Mouse (Mus musculus) liver, embryonic 15.5 days (tissue): ENCODE measurements around the gene Sept10. TPM values are rescaled to one million over a fixed set of nuclear protein-coding genes. Genes with fewer than 3 reads are reported as not detected.

Experiments used
- ATAC-seq: fragments of 200-750 bp; cut with Nextera tagmentation; 2 replicates; pipeline ENCODE4 v1.8.0; 2017; ENCODE audit warnings: moderate number of reproducible peaks, mild to moderate bottlenecking, moderate library complexity; ENCODE audit not compliant: insufficient read depth
- H3K27ac ChIP-seq: fragments of 300-500 bp; sonication (generic); replicated peaks from 2 replicates; pipeline ENCODE4 v1.5.1; 2015; ENCODE audit warnings: mild to moderate bottlenecking, inconsistent platforms
- H3K27me3 ChIP-seq: fragments of 300-500 bp; sonication (generic); 2 replicates; pipeline ENCODE4 v1.6.1; 2015; ENCODE audit warnings: mild to moderate bottlenecking, inconsistent platforms
- H3K36me3 ChIP-seq: fragments of 300-500 bp; sonication (generic); replicated peaks from 2 replicates; pipeline ENCODE4 v1.6.1; 2015; ENCODE audit warnings: moderate library complexity, mild to moderate bottlenecking, inconsistent platforms
- H3K4me1 ChIP-seq: fragments of 300-500 bp; sonication (generic); replicated peaks from 2 replicates; pipeline ENCODE4 v1.6.1; 2015; ENCODE audit warnings: inconsistent platforms
- H3K4me2 ChIP-seq: fragments of 300-500 bp; sonication (generic); 2 replicates; pipeline ENCODE4 v1.6.1; 2015; ENCODE audit warnings: moderate library complexity, mild to moderate bottlenecking, inconsistent platforms
- H3K4me3 ChIP-seq: fragments of 300-500 bp; sonication (generic); replicated peaks from 2 replicates; pipeline ENCODE4 v1.5.1; 2015; ENCODE audit warnings: mild to moderate bottlenecking, inconsistent platforms
- H3K9ac ChIP-seq: fragments of 300-500 bp; sonication (generic); 2 replicates; pipeline ENCODE4 v1.6.1; 2015; ENCODE audit warnings: moderate library complexity, mild to moderate bottlenecking, inconsistent platforms
- H3K9me3 ChIP-seq: fragments of 300-500 bp; sonication (generic); replicated peaks from 2 replicates; pipeline ENCODE4 v1.6.1; 2016; ENCODE audit warnings: inconsistent platforms
- WGBS: fragments of 180-500 bp; shearing (Covaris S2); methylation state at CpG from one replicate; pipeline ENCODE4 v1.1.7; 2015; ENCODE audit warnings: mixed read lengths; ENCODE audit not compliant: insufficient replicate concordance; 5-methylcytosine and 5-hydroxymethylcytosine counted together
- polyA plus RNA-seq: library from polyadenylated mRNA; unstranded; fragments of >200 nt; fragmentation: Nextera tagmentation; extraction: Ambion mirVana; gene quantifications from 2 replicates; pipeline ENCODE4 v1.2.1, GENCODE M21; 2015

The Sept10 gene
- polyA plus RNA-seq, 1 experiment from 2014 or later, result 11.2 TPM

- Histone ChIP-seq H3K9me3 (no peaks in the 10 kb centered on the region), H3K4me3 (no peak overlapping the region), H3K27ac (no peak overlapping the region), H3K4me2 (no peak overlapping the region), H3K27me3 (no peaks in the 10 kb centered on the region), H3K9ac (no peak overlapping the region), H3K36me3 (no peaks in the 10 kb centered on the region), H3K4me1 (no peaks in the 10 kb centered on the region; the same call in 1 of the 2 replicates)
- no peak for ATAC-seq
- WGBS, result 73% methylated on average over 1 of the region's 1 CpGs
These were observed 49.1 kb downstream of the Sept10 start for GRCm38 (mm10) chr10:59172539-59172938.

GRCm38 (mm10) chr10:59171042-59171441 lies 50.6 kb downstream of the Sept10 start:
- Histone ChIP-seq H3K4me3 (no peak overlapping the region), H3K36me3 (no peaks in the 10 kb centered on the region), H3K4me2 (no peak overlapping the region), H3K9ac (no peak overlapping the region), H3K4me1 (peaks cover 4% of the 10 kb centered on the region; the same call in 1 of the 2 replicates), H3K9me3 (no peaks in the 10 kb centered on the region), H3K27ac (no peak overlapping the region), H3K27me3 (no peaks in the 10 kb centered on the region)
- WGBS, result 49% methylated on average over 3 of the region's 3 CpGs
- ATAC-seq, result no peak

- Histone ChIP-seq H3K27ac (no peak overlapping the region), H3K9ac (no peak overlapping the region), H3K27me3 (no peaks in the 10 kb centered on the region), H3K4me3 (peak overlapping the region; percentile 7; the same call in 1 of the 2 replicates), H3K4me2 (peak overlapping the region; percentile 48), H3K9me3 (no peaks in the 10 kb centered on the region), H3K36me3 (no peaks in the 10 kb centered on the region), H3K4me1 (peaks cover 28% of the 10 kb centered on the region)
- peak; percentile 68; the same call in 1 of the 2 replicates for ATAC-seq
- WGBS, result 46% methylated on average over 14 of the region's 14 CpGs
These were observed 55.3 kb downstream of the Sept10 start for GRCm38 (mm10) chr10:59166104-59166944.

GRCm38 (mm10) chr10:59162185-59162897 lies 59.3 kb downstream of the Sept10 start:
- Histone ChIP-seq H3K27me3 (no peaks in the 10 kb centered on the region), H3K27ac (peak overlapping the region; percentile 55; the same call in 1 of the 2 replicates), H3K9ac (no peak overlapping the region), H3K4me2 (no peak overlapping the region), H3K9me3 (no peaks in the 10 kb centered on the region), H3K4me1 (peaks cover 28% of the 10 kb centered on the region), H3K36me3 (no peaks in the 10 kb centered on the region), H3K4me3 (no peak overlapping the region)
- peak; percentile 79 for ATAC-seq
- WGBS, result 17% methylated on average over 4 of the region's 4 CpGs

GRCm38 (mm10) chr10:59158627-59159026 lies 63.0 kb downstream of the Sept10 start:
- Histone ChIP-seq H3K4me3 (no peak overlapping the region), H3K36me3 (no peaks in the 10 kb centered on the region), H3K9ac (no peak overlapping the region), H3K27me3 (no peaks in the 10 kb centered on the region), H3K27ac (no peak overlapping the region), H3K4me1 (peaks cover 13% of the 10 kb centered on the region), H3K9me3 (no peaks in the 10 kb centered on the region), H3K4me2 (no peak overlapping the region)
- 40% methylated on average over 3 of the region's 3 CpGs for WGBS
- no peak for ATAC-seq

- 0 out of 2 replicates have a peak, but pooled peaks cover 3% of the 10 kb centered on the region for H3K4me1 ChIP-seq
- H3K9ac ChIP-seq, result no peak overlapping the region
- no peak overlapping the region for H3K4me2 ChIP-seq
- no peak overlapping the region for H3K27ac ChIP-seq
- no peak for ATAC-seq
- 27% methylated on average over 5 of the region's 5 CpGs for WGBS
- H3K36me3 ChIP-seq, result no peaks in the 10 kb centered on the region
- H3K27me3 ChIP-seq, result no peaks in the 10 kb centered on the region
- H3K9me3 ChIP-seq, result no peaks in the 10 kb centered on the region
- H3K4me3 ChIP-seq, result no peak overlapping the region
These were observed 69.0 kb downstream of the Sept10 start for GRCm38 (mm10) chr10:59152544-59153081.

- H3K27ac ChIP-seq, result no peak overlapping the region
- H3K9me3 ChIP-seq, result no peaks in the 10 kb centered on the region
- no peaks in the 10 kb centered on the region for H3K27me3 ChIP-seq
- H3K4me2 ChIP-seq, result no peak overlapping the region
- no peak overlapping the region for H3K9ac ChIP-seq
- H3K4me1 ChIP-seq, result 0 out of 2 replicates have a peak, but pooled peaks cover 3% of the 10 kb centered on the region
- no peak for ATAC-seq
- 66% methylated on average over 10 of the region's 10 CpGs for WGBS
- no peaks in the 10 kb centered on the region for H3K36me3 ChIP-seq
- H3K4me3 ChIP-seq, result no peak overlapping the region
These were observed 70.5 kb downstream of the Sept10 start for GRCm38 (mm10) chr10:59150938-59151657.

GRCm38 (mm10) chr10:59149956-59150383 lies 71.7 kb downstream of the Sept10 start:
- H3K9ac ChIP-seq, result no peak overlapping the region
- WGBS, result 18% methylated on average over 8 of the region's 8 CpGs
- H3K4me2 ChIP-seq, result no peak overlapping the region
- no peaks in the 10 kb centered on the region for H3K27me3 ChIP-seq
- H3K36me3 ChIP-seq, result no peaks in the 10 kb centered on the region
- no peak overlapping the region for H3K27ac ChIP-seq
- ATAC-seq, result no peak
- no peak overlapping the region for H3K4me3 ChIP-seq
- H3K4me1 ChIP-seq, result 0 out of 2 replicates have a peak, but pooled peaks cover 3% of the 10 kb centered on the region
- no peaks in the 10 kb centered on the region for H3K9me3 ChIP-seq

GRCm38 (mm10) chr10:59133478-59134009 lies 88.1 kb downstream of the Sept10 start:
- no peaks in the 10 kb centered on the region for H3K27me3 ChIP-seq
- H3K4me2 ChIP-seq, result no peak overlapping the region
- no peaks in the 10 kb centered on the region for H3K4me1 ChIP-seq
- no peak for ATAC-seq
- no peak overlapping the region for H3K4me3 ChIP-seq
- no peak overlapping the region for H3K9ac ChIP-seq
- no peaks in the 10 kb centered on the region for H3K36me3 ChIP-seq
- no peaks in the 10 kb centered on the region for H3K9me3 ChIP-seq
- no peak overlapping the region for H3K27ac ChIP-seq
- 69% methylated on average over 8 of the region's 8 CpGs for WGBS

- H3K4me1 ChIP-seq, result no peaks in the 10 kb centered on the region
- no peaks in the 10 kb centered on the region for H3K9me3 ChIP-seq
- H3K9ac ChIP-seq, result no peak overlapping the region
- H3K36me3 ChIP-seq, result no peaks in the 10 kb centered on the region
- no peaks in the 10 kb centered on the region for H3K27me3 ChIP-seq
- H3K4me2 ChIP-seq, result no peak overlapping the region
- no peak overlapping the region for H3K27ac ChIP-seq
- 38% methylated on average over 20 of the region's 20 CpGs for WGBS
- H3K4me3 ChIP-seq, result no peak overlapping the region
- no peak for ATAC-seq
These were observed 89.6 kb downstream of the Sept10 start for GRCm38 (mm10) chr10:59131926-59132628.
